Mouse (Mus musculus): ENCODE measurements around the gene Plaa. TPM values are rescaled to one million over a fixed set of nuclear protein-coding genes. Genes with fewer than 3 reads are reported as not detected.

The Plaa gene
- polyA plus RNA-seq (2012; rRNA removed) = 15.2 and 15.6 TPM in 2 replicates

DNA sequence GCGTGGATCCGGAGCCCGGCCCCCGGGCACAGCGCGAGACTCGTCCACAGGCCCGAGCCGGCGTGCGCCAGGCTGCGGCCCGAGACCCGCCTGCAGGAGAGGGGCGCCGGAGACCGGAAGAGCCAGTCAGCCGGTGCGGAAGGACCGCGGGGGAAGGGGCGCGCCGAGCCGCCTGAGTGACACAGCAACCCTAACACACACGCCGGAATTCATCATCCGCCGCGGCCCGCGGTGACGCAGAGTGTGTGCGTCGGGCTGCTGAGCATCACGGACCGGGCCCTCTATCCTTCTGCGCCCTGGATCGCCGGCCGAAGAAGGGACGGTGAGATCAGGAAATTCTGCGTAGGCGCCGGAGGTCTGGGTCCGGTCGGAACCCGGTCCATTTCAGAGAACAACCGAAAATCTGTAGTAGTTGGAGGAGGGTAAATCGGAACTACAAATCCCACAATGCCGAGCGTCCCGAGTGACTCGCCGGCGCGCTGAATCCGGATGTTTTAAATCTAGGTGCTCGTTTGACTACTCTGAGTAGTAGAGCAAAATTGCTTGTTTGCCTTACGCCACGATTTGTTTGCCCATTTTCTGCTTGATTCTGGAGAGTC lies at the start of gene Plaa:
Gene Plaa (minus strand): TSS at position 214 of the 599 bp plus-strand sequence.

DNA sequence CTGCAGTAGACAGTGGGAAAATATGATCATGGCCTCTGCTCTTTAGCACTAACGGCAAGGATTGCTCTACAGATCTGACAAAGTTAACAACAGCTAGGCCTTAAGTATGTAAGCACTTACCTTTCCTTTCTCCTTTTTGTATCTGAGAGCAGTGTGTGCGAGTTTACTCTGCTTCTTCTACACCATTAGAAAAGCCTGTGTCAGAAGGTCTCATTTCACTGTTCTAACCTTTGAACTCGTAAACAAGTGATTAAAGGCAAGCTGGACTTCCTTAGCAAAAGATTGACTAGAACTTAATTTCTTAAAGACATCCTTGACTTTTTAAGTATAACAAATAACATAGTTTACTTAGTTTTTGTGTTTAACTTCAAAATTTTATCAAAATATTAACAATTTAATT lies 46.9 kb upstream of the Plaa start, which contains the start of gene Lrrc19:
Gene Lrrc19 (minus strand): TSS at position 225 of the 400 bp plus-strand sequence.

DNA sequence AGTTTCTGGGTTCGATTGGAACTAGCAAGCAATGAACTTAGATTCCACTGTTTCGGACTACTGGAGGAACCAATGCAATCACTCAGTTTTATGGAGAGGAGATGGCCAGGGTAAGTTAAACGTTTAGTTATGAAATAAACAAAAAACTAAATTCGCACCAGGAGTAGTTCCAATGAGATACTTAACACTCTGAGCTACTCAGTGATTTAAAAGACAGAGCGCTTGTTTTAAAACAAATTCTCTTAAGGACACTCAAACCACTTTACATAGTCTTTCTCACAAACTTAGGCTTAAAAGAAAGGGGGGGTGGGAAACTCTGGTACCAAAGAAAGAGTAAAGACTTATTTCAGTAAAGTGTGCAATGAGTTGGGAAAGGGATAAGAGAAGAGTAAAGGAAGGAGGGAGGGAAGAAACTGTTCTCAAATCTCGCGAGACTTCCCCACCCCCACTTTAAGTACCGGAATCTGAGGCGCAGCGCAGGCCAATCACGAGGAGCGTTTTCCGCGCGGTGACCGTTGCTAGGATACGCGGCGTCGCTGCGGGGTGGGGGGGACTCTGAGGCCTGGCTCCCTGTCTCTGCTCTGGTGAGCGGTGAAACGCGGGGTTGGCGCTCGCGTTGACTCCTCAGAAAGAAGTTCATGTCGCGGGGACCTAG lies 11.1 kb upstream of the Plaa start, which contains the start of gene Ift74:
Gene Ift74 (plus strand): TSS at position 520 of the 655 bp plus-strand sequence.

DNA sequence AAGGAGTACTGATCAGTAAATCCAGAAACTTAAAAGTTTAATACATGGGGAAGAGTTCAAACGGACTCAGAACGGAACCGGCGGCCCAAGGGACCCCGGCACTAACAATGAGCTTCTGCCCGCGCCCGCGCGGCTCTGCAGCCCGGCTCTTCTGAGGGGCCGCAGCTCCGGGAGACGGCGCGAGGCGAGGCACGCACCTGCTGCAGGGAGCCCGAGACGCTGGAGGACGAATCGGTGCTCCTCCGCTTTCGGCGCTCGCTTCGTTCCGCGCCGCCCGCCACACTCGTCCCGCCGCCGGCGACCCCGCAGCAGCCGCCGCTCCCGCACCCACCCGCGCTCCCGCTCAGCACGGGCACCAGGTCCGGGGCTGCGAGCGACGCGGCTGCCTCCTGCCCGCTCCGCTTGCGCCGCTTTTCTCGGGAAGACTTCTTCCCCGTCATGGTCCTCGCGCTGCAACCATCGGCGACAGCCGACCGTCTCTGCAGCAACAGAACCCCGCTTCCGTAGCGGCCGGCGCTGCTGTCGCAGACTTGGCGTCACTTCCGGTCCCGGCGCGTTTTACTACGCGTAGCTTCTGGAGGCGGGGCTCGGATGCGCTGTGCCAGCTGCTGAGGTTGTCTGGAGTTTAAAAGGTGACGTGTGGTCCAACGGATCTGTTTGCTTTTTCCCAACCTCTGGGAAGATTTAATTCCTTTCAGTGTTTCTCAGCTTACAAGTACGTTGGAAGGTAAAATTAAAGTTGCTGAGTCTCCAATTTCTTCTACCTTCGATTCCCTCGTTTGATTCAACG lies 46.6 kb downstream of the Plaa start, which contains the start of the genes Gm10306 and Caap1:
Gene Gm10306 (plus strand): TSS at position 282 of the 790 bp plus-strand sequence.
Gene Caap1 (minus strand): TSS at position 532 of the 790 bp plus-strand sequence.

Other genes starting within 250 kb of the Plaa start
- not detected in 2 replicates for gene Gm10306, start 46.7 kb downstream of the Plaa start, polyA plus RNA-seq (2012; rRNA removed)
- 4.8 and 5.5 TPM in 2 replicates for gene Caap1, start 46.4 kb downstream of the Plaa start, polyA plus RNA-seq (2012; rRNA removed)
- 1.3 and 1.5 TPM in 2 replicates for gene Ift74, start 11.2 kb upstream of the Plaa start, polyA plus RNA-seq (2012; rRNA removed)
- 0.02 TPM in 1 of 2 replicates, not detected in the other for gene Lrrc19, start 46.9 kb upstream of the Plaa start, polyA plus RNA-seq (2012; rRNA removed)
- 3.9 and 4.2 TPM in 2 replicates for gene Tek, start 136.0 kb upstream of the Plaa start, polyA plus RNA-seq (2012; rRNA removed)